Mouse (Mus musculus): ENCODE data around the gene Wdtc1. TPM values are rescaled to one million over a fixed set of nuclear protein-coding genes. Genes with fewer than 3 reads are reported as not detected.

Wdtc1 gene
- polyA plus RNA-seq, 1 experiment from 2014 or later = 11.9 TPM

GRCm38 (mm10) chr4:133278482-133278881, 74.8 kb downstream of the Wdtc1 start:
- Histone ChIP-seq H3K27me3 (replicated peaks) (no peaks in the 10 kb centered on the region), H3K4me1 (peaks cover 46% of the 10 kb centered on the region), H3K27ac (replicated peaks) (peak overlapping the region; percentile 93), H3K4me2 (peak overlapping the region; percentile 91), H3K36me3 (peaks cover 15% of the 10 kb centered on the region; the same call in 1 of the 2 replicates), H3K4me3 (peak overlapping the region; percentile 94), H3K9ac (peak overlapping the region; percentile 95; the same call in 1 of the 2 replicates), H3K9me3 (no peaks in the 10 kb centered on the region)
- no peak for ATAC-seq (ENCODE audit: extremely low read depth, insufficient number of reproducible peaks, low FRiP score, low TSS enrichment)
- 82% methylated on average over 3 of the region's 3 CpGs for WGBS

- peak overlapping the region; percentile 91 for H3K4me2 ChIP-seq
- peak overlapping the region; percentile 94 for H3K4me3 ChIP-seq
- no peak for ATAC-seq (ENCODE audit: extremely low read depth, insufficient number of reproducible peaks, low FRiP score, low TSS enrichment)
- no peaks in the 10 kb centered on the region for H3K9me3 ChIP-seq
- H3K27me3 ChIP-seq (replicated peaks) = no peaks in the 10 kb centered on the region
- peak overlapping the region; percentile 93 for H3K27ac ChIP-seq (replicated peaks)
- H3K4me1 ChIP-seq = peaks cover 46% of the 10 kb centered on the region
- 24% methylated on average over 6 of the region's 6 CpGs for WGBS
- peaks cover 15% of the 10 kb centered on the region; the same call in 1 of the 2 replicates for H3K36me3 ChIP-seq
- H3K9ac ChIP-seq = peak overlapping the region; percentile 95
Observed at GRCm38 (mm10) chr4:133278067-133278466, 75.2 kb downstream of the Wdtc1 start.

- peak within 1 kb of the TSS; percentile 95 for H3K9ac ChIP-seq
Observed at GRCm38 (mm10) chr4:133277104-133278026, 75.9 kb downstream of the Wdtc1 start, which contains the start of gene Tmem222. Tmem222 (minus strand) TSS chr4:133277792.

GRCm38 (mm10) chr4:133270929-133271328, 82.4 kb downstream of the Wdtc1 start:
- no peak for ATAC-seq (ENCODE audit: extremely low read depth, insufficient number of reproducible peaks, low FRiP score, low TSS enrichment)
- WGBS = 89% methylated on average over 9 of the region's 9 CpGs
- peaks cover 62% of the 10 kb centered on the region for H3K36me3 ChIP-seq
- H3K4me2 ChIP-seq = no peak overlapping the region
- no peak overlapping the region for H3K9ac ChIP-seq
- no peaks in the 10 kb centered on the region for H3K27me3 ChIP-seq (replicated peaks)
- H3K4me1 ChIP-seq = peaks cover 7% of the 10 kb centered on the region
- no peaks in the 10 kb centered on the region for H3K9me3 ChIP-seq
- H3K4me3 ChIP-seq = no peak overlapping the region
- H3K27ac ChIP-seq (replicated peaks) = no peak overlapping the region

More at GRCm38 (mm10) chr4:133277104-133278026, 75.9 kb downstream of the Wdtc1 start, which contains the start of gene Tmem222:
- peaks cover 40% of the 10 kb centered on the region for H3K4me1 ChIP-seq
- ATAC-seq (ENCODE audit: extremely low read depth, insufficient number of reproducible peaks, low FRiP score, low TSS enrichment) = peak; percentile 77
- under 1% methylated on average over 73 of the region's 73 CpGs for WGBS
- no peaks in the 10 kb centered on the region for H3K27me3 ChIP-seq (replicated peaks)
- peak within 1 kb of the TSS; percentile 91 for H3K4me2 ChIP-seq
- no peaks in the 10 kb centered on the region for H3K9me3 ChIP-seq
- H3K27ac ChIP-seq (replicated peaks) = peak within 1 kb of the TSS; percentile 93
- peaks cover 15% of the 10 kb centered on the region; the same call in 1 of the 2 replicates for H3K36me3 ChIP-seq
- peak within 1 kb of the TSS; percentile 94 for H3K4me3 ChIP-seq

GRCm38 (mm10) chr4:133269596-133269995, 83.7 kb downstream of the Wdtc1 start:
- H3K27me3 ChIP-seq (replicated peaks) = no peaks in the 10 kb centered on the region
- no peak for ATAC-seq (ENCODE audit: extremely low read depth, insufficient number of reproducible peaks, low FRiP score, low TSS enrichment)
- H3K4me2 ChIP-seq = no peak overlapping the region
- H3K36me3 ChIP-seq = peaks cover 69% of the 10 kb centered on the region
- H3K4me3 ChIP-seq = no peak overlapping the region
- H3K9me3 ChIP-seq = no peaks in the 10 kb centered on the region
- no peak overlapping the region for H3K9ac ChIP-seq
- no peak overlapping the region for H3K27ac ChIP-seq (replicated peaks)
- H3K4me1 ChIP-seq = no peaks in the 10 kb centered on the region
- 81% methylated on average over 3 of the region's 3 CpGs for WGBS

- no peaks in the 10 kb centered on the region for H3K27me3 ChIP-seq (replicated peaks)
Observed at GRCm38 (mm10) chr4:133268931-133269330, 84.3 kb downstream of the Wdtc1 start.

GRCm38 (mm10) chr4:133266248-133266880, 86.9 kb downstream of the Wdtc1 start:
- no peak for ATAC-seq (ENCODE audit: extremely low read depth, insufficient number of reproducible peaks, low FRiP score, low TSS enrichment)
- H3K4me3 ChIP-seq = no peak overlapping the region
- H3K4me2 ChIP-seq = no peak overlapping the region
- peaks cover 74% of the 10 kb centered on the region for H3K36me3 ChIP-seq
- 86% methylated on average over 12 of the region's 12 CpGs for WGBS
- no peaks in the 10 kb centered on the region for H3K27me3 ChIP-seq (replicated peaks)
- no peak overlapping the region for H3K9ac ChIP-seq
- no peaks in the 10 kb centered on the region for H3K9me3 ChIP-seq
- H3K27ac ChIP-seq (replicated peaks) = no peak overlapping the region
- no peaks in the 10 kb centered on the region for H3K4me1 ChIP-seq

More at GRCm38 (mm10) chr4:133268931-133269330, 84.3 kb downstream of the Wdtc1 start:
- Histone ChIP-seq H3K9ac (no peak overlapping the region), H3K27ac (replicated peaks) (no peak overlapping the region), H3K9me3 (no peaks in the 10 kb centered on the region), H3K4me3 (no peak overlapping the region), H3K4me2 (no peak overlapping the region), H3K4me1 (no peaks in the 10 kb centered on the region), H3K36me3 (peaks cover 69% of the 10 kb centered on the region)
- ATAC-seq (ENCODE audit: extremely low read depth, insufficient number of reproducible peaks, low FRiP score, low TSS enrichment) = no peak
- 88% methylated on average over 3 of the region's 3 CpGs for WGBS

GRCm38 (mm10) chr4:133265759-133266158, 87.5 kb downstream of the Wdtc1 start:
- no peak overlapping the region for H3K4me2 ChIP-seq
- no peak overlapping the region for H3K27ac ChIP-seq (replicated peaks)
- peaks cover 74% of the 10 kb centered on the region for H3K36me3 ChIP-seq
- 0 out of 2 replicates have a peak, but pooled peaks cover 4% of the 10 kb centered on the region for H3K27me3 ChIP-seq (replicated peaks)
- H3K4me1 ChIP-seq = no peaks in the 10 kb centered on the region
- no peaks in the 10 kb centered on the region for H3K9me3 ChIP-seq
- no peak overlapping the region for H3K9ac ChIP-seq
- ATAC-seq (ENCODE audit: extremely low read depth, insufficient number of reproducible peaks, low FRiP score, low TSS enrichment) = no peak
- H3K4me3 ChIP-seq = no peak overlapping the region
- WGBS = 85% methylated on average over 4 of the region's 4 CpGs

- H3K36me3 ChIP-seq = peaks cover 70% of the 10 kb centered on the region
Observed at GRCm38 (mm10) chr4:133265297-133265696, 88.0 kb downstream of the Wdtc1 start.

GRCm38 (mm10) chr4:133264559-133264958, 88.7 kb downstream of the Wdtc1 start:
- H3K27me3 ChIP-seq (replicated peaks) = 0 out of 2 replicates have a peak, but pooled peaks cover 4% of the 10 kb centered on the region
- no peak overlapping the region for H3K9ac ChIP-seq
- no peak overlapping the region for H3K4me3 ChIP-seq
- H3K4me1 ChIP-seq = no peaks in the 10 kb centered on the region
- no peak overlapping the region for H3K27ac ChIP-seq (replicated peaks)
- H3K36me3 ChIP-seq = peaks cover 62% of the 10 kb centered on the region
- no peaks in the 10 kb centered on the region for H3K9me3 ChIP-seq
- no peak overlapping the region for H3K4me2 ChIP-seq
- no peak for ATAC-seq (ENCODE audit: extremely low read depth, insufficient number of reproducible peaks, low FRiP score, low TSS enrichment)
- 94% methylated on average over 2 of the region's 2 CpGs for WGBS

More at GRCm38 (mm10) chr4:133265297-133265696, 88.0 kb downstream of the Wdtc1 start:
- no peak overlapping the region for H3K4me3 ChIP-seq
- H3K27ac ChIP-seq (replicated peaks) = no peak overlapping the region
- 88% methylated on average over 3 of the region's 3 CpGs for WGBS
- H3K9me3 ChIP-seq = no peaks in the 10 kb centered on the region
- H3K27me3 ChIP-seq (replicated peaks) = 0 out of 2 replicates have a peak, but pooled peaks cover 4% of the 10 kb centered on the region
- no peak overlapping the region for H3K9ac ChIP-seq
- H3K4me2 ChIP-seq = no peak overlapping the region
- ATAC-seq (ENCODE audit: extremely low read depth, insufficient number of reproducible peaks, low FRiP score, low TSS enrichment) = no peak
- H3K4me1 ChIP-seq = no peaks in the 10 kb centered on the region

GRCm38 (mm10) chr4:133263756-133264155, 89.5 kb downstream of the Wdtc1 start:
- H3K4me3 ChIP-seq = no peak overlapping the region
- peaks cover 54% of the 10 kb centered on the region for H3K36me3 ChIP-seq
- no peaks in the 10 kb centered on the region for H3K4me1 ChIP-seq
- 86% methylated on average over 5 of the region's 5 CpGs for WGBS
- ATAC-seq (ENCODE audit: extremely low read depth, insufficient number of reproducible peaks, low FRiP score, low TSS enrichment) = no peak
- H3K4me2 ChIP-seq = no peak overlapping the region
- no peak overlapping the region for H3K9ac ChIP-seq
- H3K27me3 ChIP-seq (replicated peaks) = peaks cover 4% of the 10 kb centered on the region; the same call in 1 of the 2 replicates
- H3K27ac ChIP-seq (replicated peaks) = no peak overlapping the region
- no peaks in the 10 kb centered on the region for H3K9me3 ChIP-seq
